Mouse (Mus musculus) MEL (cell line): ENCODE measurements around the gene Col2a1.

Experiments used
- CTCF ChIP-seq, 3 experiments: IDR thresholded peaks in 2 of 3; conservative IDR thresholded peaks in 1 of 3; 2 replicates each; pipeline ENCODE4 v1.5.1; 2011 to 2012; ENCODE audit warnings: low read length in 3 of 3, low read depth in 2 of 3, mild to moderate bottlenecking in 2 of 3, improper control_type of control experiment in 1 of 3, inconsistent platforms in 1 of 3, mixed read lengths in 1 of 3, moderate library complexity in 1 of 3; ENCODE audit not compliant: control insufficient read depth in 1 of 3, insufficient read depth in 1 of 3, poor library complexity in 1 of 3, severe bottlenecking in 1 of 3
- HCFC1 ChIP-seq: IDR thresholded peaks from 2 replicates; pipeline ENCODE4 v1.6.1; 2012; ENCODE audit warnings: low read depth, mild to moderate bottlenecking, inconsistent platforms, low read length, improper control_type of control experiment, moderate library complexity
- KAT2A ChIP-seq: conservative IDR thresholded peaks from 2 replicates; pipeline ENCODE4 v1.6.1; 2012; ENCODE audit warnings: low read depth, low read length, improper control_type of control experiment, inconsistent platforms
- TAL1 ChIP-seq: IDR thresholded peaks from 2 replicates; pipeline ENCODE4 v1.6.1; 2012; ENCODE audit warnings: mild to moderate bottlenecking, inconsistent platforms, low read length, moderate library complexity, mixed read lengths
- USF1 ChIP-seq: IDR thresholded peaks from 2 replicates; pipeline ENCODE4 v1.6.1; 2014; ENCODE audit warnings: low read depth, mild to moderate bottlenecking, inconsistent platforms, low read length, improper control_type of control experiment, moderate library complexity

DNA sequence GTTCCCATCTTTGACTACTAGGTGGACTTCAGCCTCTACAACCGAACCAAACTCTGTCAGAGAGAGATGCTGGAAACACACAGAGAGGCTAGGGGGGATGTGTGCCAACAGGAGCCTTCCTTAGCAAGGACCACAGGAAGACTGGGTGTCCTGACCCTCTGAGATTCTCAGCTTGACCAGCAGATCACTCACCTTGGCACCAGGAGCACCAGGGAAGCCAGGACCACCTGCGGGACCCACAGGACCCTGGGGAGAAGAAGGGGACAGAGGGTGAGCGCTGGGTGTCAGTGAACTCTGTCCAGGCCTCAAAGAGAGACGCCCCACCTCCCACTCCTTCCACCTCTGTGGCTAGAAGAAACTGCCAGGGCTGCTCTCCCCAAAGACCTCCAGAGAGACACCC lies 13.8 kb downstream of the Col2a1 start:
- no peak for TF ChIP-seq HCFC1
- TF ChIP-seq KAT2A, result no peak
- TF ChIP-seq USF1, result no peak
- TF ChIP-seq CTCF (IDR thresholded peaks at IDR 0.05 in 2 of 3, conservative IDR thresholded peaks at IDR 0.05 in 1 of 3; ENCODE audit: control insufficient read depth in 1 of 3, insufficient read depth in 1 of 3, low read depth in 2 of 3, low read length in 3 of 3, poor library complexity in 1 of 3, severe bottlenecking in 1 of 3), result no peak
- TF ChIP-seq TAL1, result no peak
